Mouse (Mus musculus) lung, adult 2 months (tissue): Measurements from ENCODE around the gene Ccdc157.

Source experiments
- CTCF ChIP-seq: fragments of 200-500 bp; IDR thresholded peaks from 2 replicates; pipeline ENCODE4 v1.5.1; 2011; ENCODE audit warnings: mild to moderate bottlenecking, low read length, control low read depth; ENCODE audit not compliant: insufficient read depth
- POLR2A ChIP-seq: fragments of 200-500 bp; IDR thresholded peaks from 2 replicates; pipeline ENCODE4 v1.6.1; 2011; ENCODE audit warnings: low read depth, mild to moderate bottlenecking, control low read depth, low read length, borderline replicate concordance; ENCODE audit errors: extremely low read depth

DNA sequence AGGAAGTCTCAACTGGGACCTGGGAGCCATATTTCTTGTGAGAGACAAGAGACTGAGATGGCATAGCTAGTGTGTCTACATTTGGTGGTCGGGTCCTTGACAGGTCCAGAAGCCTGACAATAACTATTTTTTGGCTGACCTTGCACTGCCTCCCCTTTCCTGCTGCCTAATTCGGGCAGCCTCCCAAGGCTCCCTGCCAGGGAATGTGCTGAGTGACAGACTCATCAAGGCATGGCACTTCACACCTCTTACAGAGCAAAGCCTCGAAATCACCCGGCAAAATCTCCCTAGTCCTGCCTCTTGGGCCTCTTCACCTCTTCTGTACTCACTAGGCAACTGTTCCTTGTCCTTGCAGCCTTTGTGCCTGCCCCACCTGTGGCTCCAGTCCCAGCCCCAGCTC lies 17.6 kb upstream of the Ccdc157 start:
- TF ChIP-seq CTCF: no peak
- TF ChIP-seq POLR2A: no peak
